Mouse (Mus musculus) forelimb bud, embryonic 11.5 days (tissue): ENCODE results near the gene Hdgfl2.
"Not testable (repeated sequence)": the region's sequence is repeated elsewhere in the genome, so short reads cannot be mapped to it uniquely, and the experiment has no call there.

Experiments
- DNase-seq: peaks from one replicate; pipeline ENCODE4 v3.0.0-alpha.2; 2012; ENCODE audit warnings: low read depth, low spot score

Hdgfl2 gene

GRCm38 (mm10) chr17:56057381-56058120 lies 21.9 kb upstream of the Hdgfl2 start:
- DNase-seq = no peak

GRCm38 (mm10) chr17:56062081-56062480 lies 17.4 kb upstream of the Hdgfl2 start:
- DNase-seq = no peak

- DNase-seq = not testable (repeated sequence)
These were observed 13.7 kb upstream of the Hdgfl2 start for GRCm38 (mm10) chr17:56065715-56066114.

- no peak for DNase-seq
These were observed 13.0 kb upstream of the Hdgfl2 start for GRCm38 (mm10) chr17:56066451-56066850.

- no peak for DNase-seq
These were observed 10.4 kb upstream of the Hdgfl2 start for GRCm38 (mm10) chr17:56069066-56069465.

GRCm38 (mm10) chr17:56071126-56071525 lies 8.3 kb upstream of the Hdgfl2 start:
- DNase-seq = no peak

GRCm38 (mm10) chr17:56072243-56072642 lies 7.2 kb upstream of the Hdgfl2 start:
- no peak for DNase-seq

GRCm38 (mm10) chr17:56074097-56074826 lies 5.2 kb upstream of the Hdgfl2 start:
- DNase-seq = peak; percentile 78

GRCm38 (mm10) chr17:56074827-56075208 lies 4.6 kb upstream of the Hdgfl2 start, which contains the start of gene Ubxn6:
TSS of gene Ubxn6 (minus strand) at chr17:56075028.
- DNase-seq = peak; percentile 94

GRCm38 (mm10) chr17:56077523-56077922 lies 1.9 kb upstream of the Hdgfl2 start:
- no peak for DNase-seq

GRCm38 (mm10) chr17:56078361-56078760 lies 1.1 kb upstream of the Hdgfl2 start:
- DNase-seq = not testable (repeated sequence)

GRCm38 (mm10) chr17:56079921-56080320 lies 487 bp downstream of the Hdgfl2 start:
- DNase-seq = no peak

- peak; percentile 88 for DNase-seq
These were observed 1.5 kb downstream of the Hdgfl2 start for GRCm38 (mm10) chr17:56080781-56081585.

GRCm38 (mm10) chr17:56092312-56092711 lies 12.9 kb downstream of the Hdgfl2 start:
- DNase-seq = no peak

GRCm38 (mm10) chr17:56092794-56093193 lies 13.4 kb downstream of the Hdgfl2 start:
- no peak for DNase-seq

- no peak for DNase-seq
These were observed 17.4 kb downstream of the Hdgfl2 start for GRCm38 (mm10) chr17:56096883-56097282.

- no peak for DNase-seq
These were observed 18.7 kb downstream of the Hdgfl2 start for GRCm38 (mm10) chr17:56098180-56098579.

- no peak for DNase-seq
These were observed 19.5 kb downstream of the Hdgfl2 start for GRCm38 (mm10) chr17:56098711-56099572.

GRCm38 (mm10) chr17:56100811-56101210 lies 21.4 kb downstream of the Hdgfl2 start:
- no peak for DNase-seq

- no peak for DNase-seq
These were observed 22.7 kb downstream of the Hdgfl2 start for GRCm38 (mm10) chr17:56102158-56102557.

GRCm38 (mm10) chr17:56102927-56103326 lies 23.5 kb downstream of the Hdgfl2 start:
- no peak for DNase-seq
